Mouse (Mus musculus) granulocyte monocyte progenitor cell, adult 5-6 weeks (primary cell): ENCODE measurements around the gene Olfr716. TPM values are rescaled to one million over a fixed set of nuclear protein-coding genes. Genes with fewer than 3 reads are reported as not detected.
"Not testable (repeated sequence)": the region's sequence is repeated elsewhere in the genome, so short reads cannot be mapped to it uniquely, and the experiment has no call there.

ENCODE experiments used
- ATAC-seq: replicated peaks from 2 replicates; pipeline ENCODE4 v1.8.0; 2016; ENCODE audit warnings: mild to moderate bottlenecking, moderate TSS enrichment, inconsistent platforms; ENCODE audit not compliant: poor library complexity, severe bottlenecking
- total RNA-seq, 2 experiments: library from RNA; stranded (forward) in 1 of 2; stranded (reverse) in 1 of 2; fragments of 200-712, 200-1000 nt in 1 of 2; fragments of >200 nt in 1 of 2; fragmentation: Nextera tagmentation in 1 of 2; gene quantifications; 2 replicates each; pipeline ENCODE4 v1.2.3; 2014 to 2017

Gene Olfr716
- total RNA-seq (2014; fragmentation: Nextera tagmentation) (not detected in 2 replicates), total RNA-seq (2017) (not detected in 2 replicates)

- ATAC-seq, result not testable (repeated sequence)
Observed at GRCm38 (mm10) chr7:107138027-107138426, at the start of gene Olfr716. Gene Olfr716 (plus strand): TSS chr7:107138327.

- ATAC-seq, result no peak
Observed at GRCm38 (mm10) chr7:107092920-107093319, 45.2 kb upstream of the Olfr716 start, which contains the start of gene Olfr17. Gene Olfr17 (plus strand): TSS chr7:107093220.

GRCm38 (mm10) chr7:107110269-107110668 lies 27.9 kb upstream of the Olfr716 start, which contains the start of gene Olfr715b:
Gene Olfr715b (minus strand): TSS chr7:107110369.
- not testable (repeated sequence) for ATAC-seq

GRCm38 (mm10) chr7:107130983-107131382 lies 7.1 kb upstream of the Olfr716 start, which contains the start of gene Olfr715:
Gene Olfr715 (minus strand): TSS chr7:107131083.
- ATAC-seq, result not testable (repeated sequence)

- no peak for ATAC-seq
Observed at GRCm38 (mm10) chr7:107166690-107167089, 28.6 kb downstream of the Olfr716 start, which contains the start of gene Nlrp14. Gene Nlrp14 (plus strand): TSS chr7:107166990.

GRCm38 (mm10) chr7:107180406-107180805 lies 42.3 kb downstream of the Olfr716 start:
- no peak for ATAC-seq

Other genes with a start within 250 kb of the Olfr716 start
- not detected in 2 replicates for gene Olfr707, start 237.1 kb upstream of the Olfr716 start, total RNA-seq (2014; fragmentation: Nextera tagmentation)
- gene Olfr707, start 237.1 kb upstream of the Olfr716 start, total RNA-seq (2017), result not detected in 2 replicates
- gene Olfr1532-ps1, start 230.3 kb upstream of the Olfr716 start, total RNA-seq (2014; fragmentation: Nextera tagmentation), result not detected in 2 replicates
- gene Olfr1532-ps1, start 230.3 kb upstream of the Olfr716 start, total RNA-seq (2017), result not detected in 2 replicates
- gene Olfr709-ps1, start 206.1 kb upstream of the Olfr716 start, total RNA-seq (2014; fragmentation: Nextera tagmentation), result not detected in 2 replicates
- not detected in 2 replicates for gene Olfr709-ps1, start 206.1 kb upstream of the Olfr716 start, total RNA-seq (2017)
- gene Olfr710, start 190.0 kb upstream of the Olfr716 start, total RNA-seq (2014; fragmentation: Nextera tagmentation), result not detected in 2 replicates
- gene Olfr710, start 190.0 kb upstream of the Olfr716 start, total RNA-seq (2017), result not detected in 2 replicates
- not detected in 2 replicates for gene Olfr6, start 174.4 kb upstream of the Olfr716 start, total RNA-seq (2014; fragmentation: Nextera tagmentation)
- gene Olfr6, start 174.4 kb upstream of the Olfr716 start, total RNA-seq (2017), result not detected in 2 replicates
- gene Olfr711, start 162.9 kb upstream of the Olfr716 start, total RNA-seq (2014; fragmentation: Nextera tagmentation), result not detected in 2 replicates
- gene Olfr711, start 162.9 kb upstream of the Olfr716 start, total RNA-seq (2017), result not detected in 2 replicates
- not detected in 2 replicates for gene Olfr2, start 132.3 kb upstream of the Olfr716 start, total RNA-seq (2014; fragmentation: Nextera tagmentation)
- gene Olfr2, start 132.3 kb upstream of the Olfr716 start, total RNA-seq (2017), result not detected in 2 replicates
- not detected in 2 replicates for gene Olfr713, start 107.2 kb upstream of the Olfr716 start, total RNA-seq (2014; fragmentation: Nextera tagmentation)
- gene Olfr713, start 107.2 kb upstream of the Olfr716 start, total RNA-seq (2017), result not detected in 2 replicates
- not detected in 2 replicates for gene Olfr714, start 67.3 kb upstream of the Olfr716 start, total RNA-seq (2014; fragmentation: Nextera tagmentation)
- gene Olfr714, start 67.3 kb upstream of the Olfr716 start, total RNA-seq (2017), result not detected in 2 replicates
- not detected in 2 replicates for gene Olfr17, start 45.1 kb upstream of the Olfr716 start, total RNA-seq (2014; fragmentation: Nextera tagmentation)
- not detected in 2 replicates for gene Olfr17, start 45.1 kb upstream of the Olfr716 start, total RNA-seq (2017)
- gene Olfr715b, start 28.0 kb upstream of the Olfr716 start, total RNA-seq (2014; fragmentation: Nextera tagmentation), result not detected in 2 replicates
- gene Olfr715b, start 28.0 kb upstream of the Olfr716 start, total RNA-seq (2017), result not detected in 2 replicates
- gene Olfr715, start 7.2 kb upstream of the Olfr716 start, total RNA-seq (2014; fragmentation: Nextera tagmentation), result not detected in 2 replicates
- gene Olfr715, start 7.2 kb upstream of the Olfr716 start, total RNA-seq (2017), result not detected in 2 replicates
- not detected in 2 replicates for gene Nlrp14, start 28.7 kb downstream of the Olfr716 start, total RNA-seq (2014; fragmentation: Nextera tagmentation)
- not detected in 2 replicates for gene Nlrp14, start 28.7 kb downstream of the Olfr716 start, total RNA-seq (2017)
- not detected in 2 replicates for gene Rbmxl2, start 71.1 kb downstream of the Olfr716 start, total RNA-seq (2014; fragmentation: Nextera tagmentation)
- not detected in 2 replicates for gene Rbmxl2, start 71.1 kb downstream of the Olfr716 start, total RNA-seq (2017)
- gene Syt9, start 232.4 kb downstream of the Olfr716 start, total RNA-seq (2014; fragmentation: Nextera tagmentation), result not detected in 2 replicates
- gene Syt9, start 232.4 kb downstream of the Olfr716 start, total RNA-seq (2017), result not detected in 2 replicates